Mouse (Mus musculus) ES-Bruce4 (cell line): Measurements from ENCODE around the gene Itih3. TPM values are rescaled to one million over a fixed set of nuclear protein-coding genes. Genes with fewer than 3 reads are reported as not detected.

Experiments used
- H3K27ac ChIP-seq: 2 replicates; pipeline ENCODE4 v1.5.1; 2012; ENCODE audit warnings: low read length, inconsistent platforms; ENCODE audit not compliant: insufficient read depth
- H3K27me3 ChIP-seq: 2 replicates; pipeline ENCODE4 v1.6.1; 2012; ENCODE audit warnings: mild to moderate bottlenecking, low read length, inconsistent platforms; ENCODE audit not compliant: control insufficient read depth, poor library complexity, insufficient read depth, severe bottlenecking
- H3K36me3 ChIP-seq: 2 replicates; pipeline ENCODE4 v1.6.1; 2012; ENCODE audit warnings: inconsistent platforms, mild to moderate bottlenecking, low read length, moderate library complexity; ENCODE audit not compliant: control insufficient read depth, poor library complexity, insufficient read depth, severe bottlenecking
- H3K4me1 ChIP-seq: one replicate; pipeline ENCODE4 v1.8.1; 2011; ENCODE audit warnings: low read length; ENCODE audit not compliant: control insufficient read depth, insufficient read depth
- H3K4me3 ChIP-seq: 2 replicates; pipeline ENCODE4 v1.5.1; 2011; ENCODE audit warnings: low read depth, mild to moderate bottlenecking, low read length
- H3K9ac ChIP-seq: 2 replicates; pipeline ENCODE4 v1.6.1; 2012; ENCODE audit warnings: low read depth, mild to moderate bottlenecking, inconsistent platforms; ENCODE audit not compliant: poor library complexity, severe bottlenecking
- H3K9me3 ChIP-seq: replicated peaks from 2 replicates; pipeline ENCODE4 v1.6.1; 2012; ENCODE audit warnings: mild to moderate bottlenecking, low read length, inconsistent platforms; ENCODE audit not compliant: control insufficient read depth, poor library complexity, insufficient read depth, severe bottlenecking
- CTCF ChIP-seq: IDR thresholded peaks from one replicate; pipeline ENCODE4 v1.8.1; 2011; ENCODE audit warnings: low read depth, low read length
- EP300 ChIP-seq: IDR thresholded peaks from 2 replicates; pipeline ENCODE4 v1.6.1; 2011; ENCODE audit warnings: low read depth, low read length; ENCODE audit not compliant: insufficient read depth
- POLR2A ChIP-seq: IDR thresholded peaks from one replicate; pipeline ENCODE4 v1.8.1; 2011; ENCODE audit warnings: low read length; ENCODE audit not compliant: insufficient read depth
- polyA plus RNA-seq: library from polyadenylated mRNA; stranded (reverse); fragments of >200 nt; gene quantifications from 2 replicates; pipeline ENCODE4 v1.2.4, GENCODE M21; 2011; ENCODE audit warnings: low read depth; ENCODE audit not compliant: missing spikeins, insufficient read depth, insufficient read length

Itih3 gene
- polyA plus RNA-seq, 1 experiment: not detected

GRCm38 (mm10) chr14:30944745-30945144, 21.2 kb upstream of the Itih3 start:
- no peak overlapping the region for H3K9ac ChIP-seq
- no peaks in the 10 kb centered on the region for H3K4me1 ChIP-seq
- TF ChIP-seq EP300 (no peak), CTCF (no peak), POLR2A (no peak)
- no peak overlapping the region for H3K27ac ChIP-seq
- no peaks in the 10 kb centered on the region for H3K9me3 ChIP-seq
- H3K27me3 ChIP-seq: no peaks in the 10 kb centered on the region
- H3K36me3 ChIP-seq: no peaks in the 10 kb centered on the region
- H3K4me3 ChIP-seq: no peak overlapping the region

DNA sequence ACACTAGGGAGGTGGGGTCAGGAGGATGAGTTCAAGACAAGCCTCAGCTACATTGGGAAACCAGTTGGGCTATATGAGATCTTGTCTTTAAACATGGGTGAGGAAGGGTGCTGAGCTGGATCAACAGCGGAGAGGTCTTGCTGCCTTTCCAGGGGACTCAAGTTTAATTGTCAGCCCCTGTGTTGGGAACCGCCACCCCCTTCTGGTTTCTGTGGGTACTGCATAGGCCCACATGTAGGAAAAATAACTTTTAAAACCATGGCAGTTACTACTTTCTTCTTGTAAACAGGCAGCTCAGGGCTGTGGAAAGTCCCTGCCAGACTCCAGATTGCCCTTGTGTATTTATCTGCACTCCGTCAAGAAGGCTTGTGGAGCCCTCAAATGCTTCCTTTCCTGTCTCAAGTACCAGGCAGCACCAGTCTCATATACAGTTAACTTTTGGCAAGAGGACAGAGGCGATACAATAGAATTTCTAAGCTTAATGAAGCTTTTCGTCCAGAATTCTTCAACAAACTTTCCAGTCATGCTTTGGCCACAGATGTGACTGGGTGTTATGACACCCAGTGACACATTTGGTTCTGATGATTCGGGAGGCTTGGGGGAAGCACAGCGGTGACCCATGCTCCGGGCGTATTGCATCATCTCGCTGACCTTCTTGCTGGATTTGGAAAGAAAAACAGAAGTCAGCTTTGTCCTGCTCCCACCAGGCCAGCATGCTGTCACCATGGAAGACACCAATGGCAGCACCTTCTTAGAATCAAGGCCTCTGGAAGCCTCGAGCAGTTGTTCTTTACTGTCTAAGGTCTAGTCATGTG, 20.5 kb upstream of the Itih3 start:
- Histone ChIP-seq H3K4me3 (no peak overlapping the region), H3K9ac (no peak overlapping the region), H3K36me3 (no peaks in the 10 kb centered on the region), H3K27me3 (no peaks in the 10 kb centered on the region), H3K4me1 (no peaks in the 10 kb centered on the region), H3K9me3 (no peaks in the 10 kb centered on the region), H3K27ac (no peak overlapping the region)
- no peak for TF ChIP-seq EP300
- no peak for TF ChIP-seq POLR2A
- peak; percentile 52 for TF ChIP-seq CTCF

- no peaks in the 10 kb centered on the region for H3K9me3 ChIP-seq
- no peaks in the 10 kb centered on the region for H3K36me3 ChIP-seq
- H3K4me3 ChIP-seq: no peak within 1 kb of the TSS
- no peak for TF ChIP-seq POLR2A
- TF ChIP-seq EP300: no peak
- TF ChIP-seq CTCF: no peak
- H3K9ac ChIP-seq: no peak within 1 kb of the TSS
- H3K27me3 ChIP-seq: no peaks in the 10 kb centered on the region
- H3K27ac ChIP-seq: no peak within 1 kb of the TSS
- no peaks in the 10 kb centered on the region for H3K4me1 ChIP-seq
Observed at GRCm38 (mm10) chr14:30943038-30943437, 19.5 kb upstream of the Itih3 start, which contains the start of gene Itih1. Gene Itih1, minus strand, starts transcription at chr14:30943289.

GRCm38 (mm10) chr14:30942254-30942653, 18.7 kb upstream of the Itih3 start:
- Histone ChIP-seq H3K27me3 (no peaks in the 10 kb centered on the region), H3K9ac (no peak overlapping the region), H3K4me1 (no peaks in the 10 kb centered on the region), H3K4me3 (no peak overlapping the region), H3K9me3 (no peaks in the 10 kb centered on the region), H3K36me3 (no peaks in the 10 kb centered on the region), H3K27ac (no peak overlapping the region)
- TF ChIP-seq EP300: no peak
- no peak for TF ChIP-seq CTCF
- no peak for TF ChIP-seq POLR2A

- Histone ChIP-seq H3K4me3 (no peak overlapping the region), H3K27me3 (no peaks in the 10 kb centered on the region), H3K9me3 (no peaks in the 10 kb centered on the region), H3K36me3 (no peaks in the 10 kb centered on the region), H3K27ac (no peak overlapping the region), H3K4me1 (no peaks in the 10 kb centered on the region), H3K9ac (no peak overlapping the region)
- no peak for TF ChIP-seq EP300
- TF ChIP-seq CTCF: no peak
- TF ChIP-seq POLR2A: no peak
Observed at GRCm38 (mm10) chr14:30933351-30933750, 9.8 kb upstream of the Itih3 start.

- Histone ChIP-seq H3K4me1 (no peaks in the 10 kb centered on the region), H3K9ac (no peak overlapping the region), H3K27me3 (no peaks in the 10 kb centered on the region), H3K27ac (no peak overlapping the region), H3K36me3 (no peaks in the 10 kb centered on the region), H3K4me3 (no peak overlapping the region), H3K9me3 (no peaks in the 10 kb centered on the region)
- no peak for TF ChIP-seq EP300
- TF ChIP-seq POLR2A: no peak
- TF ChIP-seq CTCF: no peak
Observed at GRCm38 (mm10) chr14:30930386-30930785, 6.8 kb upstream of the Itih3 start.
